Mouse (Mus musculus): ENCODE measurements around the gene Defb41. TPM values are rescaled to one million over a fixed set of nuclear protein-coding genes. Genes with fewer than 3 reads are reported as not detected.

Defb41 gene
- polyA plus RNA-seq, 1 experiment from 2014 or later: not detected

DNA sequence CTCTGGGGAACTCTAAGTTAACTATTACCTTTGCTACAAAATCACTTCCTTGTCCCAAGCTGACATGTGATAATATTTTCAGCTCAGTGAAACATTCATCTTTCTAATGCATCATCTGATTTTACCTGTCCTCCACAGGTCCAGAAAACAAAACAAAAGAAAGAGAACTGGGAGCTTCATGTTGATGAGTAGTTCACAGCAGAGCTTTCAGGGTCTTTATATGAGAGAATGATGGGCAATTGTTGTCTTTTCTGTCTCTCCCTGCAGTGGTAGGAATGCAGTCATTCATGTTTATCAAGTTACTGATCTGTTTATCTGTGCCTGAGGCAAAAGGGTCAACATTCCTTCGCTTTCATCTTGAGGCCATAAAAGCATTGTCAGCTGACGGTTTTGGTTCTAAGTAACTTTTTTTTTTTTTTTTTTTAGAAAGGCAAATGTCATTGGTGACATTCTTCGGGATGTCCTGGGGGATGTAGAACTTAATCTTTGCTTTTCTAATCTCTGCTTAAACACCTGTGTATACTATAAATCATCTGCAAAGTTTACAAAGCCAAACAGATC lies 41.5 kb downstream of the Defb41 start:
- Histone ChIP-seq H3K9ac (replicated peaks; ENCODE audit: low read length) (no peak overlapping the region), H3K27me3 (ENCODE audit: insufficient read depth, low read length) (no peaks in the 10 kb centered on the region), H3K9me3 (ENCODE audit: low read length) (no peaks in the 10 kb centered on the region), H3K27ac (ENCODE audit: low read length) (no peak overlapping the region), H3K36me3 (ENCODE audit: insufficient read depth, low read length) (no peaks in the 10 kb centered on the region), H3K4me3 (ENCODE audit: low read length) (no peak overlapping the region), H3K4me1 (ENCODE audit: insufficient read depth, low read length) (peaks cover 3% of the 10 kb centered on the region; the same call in 1 of the 2 replicates), H3K4me2 (replicated peaks; ENCODE audit: low read depth, low read length) (no peak overlapping the region)
- no peak for ATAC-seq (ENCODE audit: low FRiP score, low TSS enrichment)
- 13% methylated on average over 3 of the region's 3 CpGs for WGBS

Other genes starting within 250 kb of the Defb41 start
- not detected in 2 replicates for gene Crisp4, start 119.2 kb downstream of the Defb41 start, polyA plus RNA-seq (2015; fragmentation: Nextera tagmentation; extraction: Ambion mirVana)
- gene Defb18, start 27.7 kb downstream of the Defb41 start, polyA plus RNA-seq (2015; fragmentation: Nextera tagmentation; extraction: Ambion mirVana): not detected in 2 replicates

Data from kidney, embryonic 16.5 days (tissue).